Mouse (Mus musculus) hematopoietic stem cell, adult 5-6 weeks (primary cell): Measurements from ENCODE around the gene Nppb. TPM values are rescaled to one million over a fixed set of nuclear protein-coding genes. Genes with fewer than 3 reads are reported as not detected.

Source experiments
- ATAC-seq, 2 experiments: fragments of 125-278 bp in 1 of 2; replicated peaks in 1 of 2; 2 replicates each; pipeline ENCODE4 v1.8.0; 2016 to 2017; ENCODE audit warnings: inconsistent platforms in 2 of 2, mild to moderate bottlenecking in 2 of 2, moderate number of reproducible peaks in 2 of 2, low read depth in 1 of 2, moderate TSS enrichment in 1 of 2; ENCODE audit not compliant: low FRiP score in 2 of 2, poor library complexity in 2 of 2, severe bottlenecking in 2 of 2, insufficient read depth in 1 of 2, low TSS enrichment in 1 of 2
- total RNA-seq: library from RNA; stranded (forward); fragments of 172-1452, 232-1000 nt; gene quantifications from 2 replicates; pipeline ENCODE4 v1.2.3, GENCODE M21; 2017

Nppb gene
- not detected in 2 replicates for total RNA-seq

- peak in 1 of 2 experiments; percentile 57; a peak in 1 of 4 replicates for ATAC-seq
Observed at GRCm38 (mm10) chr4:147985205-147986132, at the start of gene Nppb. Gene Nppb, plus strand, starts transcription at chr4:147985788.

- no peak for ATAC-seq
Observed at GRCm38 (mm10) chr4:147935904-147936303, 49.7 kb upstream of the Nppb start.

GRCm38 (mm10) chr4:147936331-147936954 lies 49.1 kb upstream of the Nppb start, which contains the start of gene Plod1:
Gene Plod1, minus strand, starts transcription at chr4:147936767.
- ATAC-seq = peak; percentile 47 to 58

DNA sequence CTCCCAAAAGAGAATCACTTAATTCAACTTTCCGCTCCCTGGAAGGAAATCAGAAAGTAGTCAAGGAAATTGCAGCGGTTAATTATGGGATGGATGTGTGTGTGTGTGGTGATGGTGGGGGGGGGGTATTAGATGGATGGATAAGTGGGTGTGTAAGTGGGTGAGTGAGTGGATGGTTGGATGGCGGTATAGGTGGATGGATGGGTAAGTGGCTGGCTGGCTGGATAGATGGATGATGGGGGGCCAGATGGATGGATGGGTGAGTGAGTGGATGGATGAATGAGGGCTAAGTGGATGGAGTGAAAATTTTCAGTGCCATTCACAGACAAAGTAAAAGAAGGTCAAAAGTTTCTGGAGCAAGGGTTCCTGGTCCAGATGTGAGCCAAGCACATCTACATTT lies 48.6 kb upstream of the Nppb start:
- ATAC-seq = no peak

- no peak for ATAC-seq
Observed at GRCm38 (mm10) chr4:147937486-147937885, 48.1 kb upstream of the Nppb start.

DNA sequence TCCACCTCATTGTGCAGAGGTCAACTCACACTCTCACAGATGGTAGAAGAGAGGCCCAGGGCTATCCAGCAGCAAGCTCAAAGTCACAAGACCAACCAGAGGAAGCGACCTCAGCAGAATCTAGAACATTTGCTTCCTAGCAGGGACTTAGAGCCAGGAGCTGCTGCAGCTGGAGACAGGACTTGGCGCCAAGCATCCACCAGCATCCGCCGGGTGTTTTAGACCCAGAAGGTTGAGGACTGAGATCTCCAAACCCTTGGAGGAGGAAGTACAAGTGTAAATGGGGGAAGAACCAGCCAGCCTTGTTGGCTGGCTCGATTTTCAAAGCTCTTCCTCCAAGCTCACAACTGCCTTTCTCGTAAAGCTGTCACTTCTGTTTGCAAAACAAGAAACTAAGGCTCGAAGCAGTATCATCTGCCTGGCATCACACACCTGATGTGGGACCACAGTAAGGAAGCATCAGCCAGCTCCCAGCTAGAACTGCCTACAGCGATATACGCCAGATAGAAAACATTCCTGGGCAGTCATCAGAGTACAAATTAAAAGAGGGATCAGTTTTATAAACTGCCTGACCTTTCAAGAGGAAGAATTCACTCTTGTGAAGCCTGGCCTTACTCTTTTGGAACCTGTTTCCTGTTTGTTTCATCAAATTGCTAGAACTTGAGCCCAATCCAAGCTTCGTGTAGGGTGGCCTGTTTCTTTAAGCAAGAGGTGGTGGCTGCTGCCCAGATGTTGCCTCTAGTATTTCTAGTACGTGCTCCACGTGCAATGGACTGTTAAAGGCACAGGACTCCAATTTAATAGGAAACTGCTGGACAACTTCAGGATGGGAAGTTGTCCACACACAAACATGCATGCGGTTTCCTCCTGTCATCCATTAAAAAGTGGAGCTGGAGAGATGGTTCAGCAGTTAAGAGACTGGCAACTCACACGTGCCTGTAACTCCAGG lies 47.2 kb upstream of the Nppb start:
- no peak for ATAC-seq

- no peak for ATAC-seq
Observed at GRCm38 (mm10) chr4:147940111-147940510, 45.5 kb upstream of the Nppb start.

- peak; percentile 73 to 78 for ATAC-seq
Observed at GRCm38 (mm10) chr4:147940576-147941044, 45.0 kb upstream of the Nppb start, which contains the start of gene 2510039O18Rik. Gene 2510039O18Rik, plus strand, starts transcription at chr4:147940895.

- peak; percentile 4 to 11; a peak in 1 of 4 replicates for ATAC-seq
Observed at GRCm38 (mm10) chr4:147941045-147942020, 44.3 kb upstream of the Nppb start.

- ATAC-seq = no peak
Observed at GRCm38 (mm10) chr4:147943005-147943404, 42.6 kb upstream of the Nppb start.

- no peak for ATAC-seq
Observed at GRCm38 (mm10) chr4:147947511-147947910, 38.1 kb upstream of the Nppb start.

DNA sequence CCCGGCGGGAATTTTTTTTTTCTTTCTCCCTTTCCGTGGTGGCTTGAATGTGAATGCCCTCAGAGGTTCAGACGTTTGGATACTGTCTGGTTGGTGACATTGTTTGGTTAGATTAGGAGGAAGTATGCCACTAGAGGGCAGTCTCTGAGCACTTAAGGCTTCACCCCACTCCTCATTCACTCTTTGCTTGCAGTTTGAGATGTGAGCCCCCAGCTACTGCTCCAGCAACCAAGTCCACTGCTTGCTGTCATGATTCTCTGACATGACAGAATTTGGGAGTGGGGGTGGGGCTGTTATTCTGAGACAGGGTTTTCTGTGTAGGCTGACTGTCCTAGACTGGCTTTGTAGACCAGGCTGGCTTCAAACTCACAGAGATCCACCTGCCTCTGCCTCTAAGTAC lies 32.0 kb upstream of the Nppb start:
- ATAC-seq = peak; percentile 69 to 84

- ATAC-seq = no peak
Observed at GRCm38 (mm10) chr4:147957141-147957540, 28.4 kb upstream of the Nppb start.

DNA sequence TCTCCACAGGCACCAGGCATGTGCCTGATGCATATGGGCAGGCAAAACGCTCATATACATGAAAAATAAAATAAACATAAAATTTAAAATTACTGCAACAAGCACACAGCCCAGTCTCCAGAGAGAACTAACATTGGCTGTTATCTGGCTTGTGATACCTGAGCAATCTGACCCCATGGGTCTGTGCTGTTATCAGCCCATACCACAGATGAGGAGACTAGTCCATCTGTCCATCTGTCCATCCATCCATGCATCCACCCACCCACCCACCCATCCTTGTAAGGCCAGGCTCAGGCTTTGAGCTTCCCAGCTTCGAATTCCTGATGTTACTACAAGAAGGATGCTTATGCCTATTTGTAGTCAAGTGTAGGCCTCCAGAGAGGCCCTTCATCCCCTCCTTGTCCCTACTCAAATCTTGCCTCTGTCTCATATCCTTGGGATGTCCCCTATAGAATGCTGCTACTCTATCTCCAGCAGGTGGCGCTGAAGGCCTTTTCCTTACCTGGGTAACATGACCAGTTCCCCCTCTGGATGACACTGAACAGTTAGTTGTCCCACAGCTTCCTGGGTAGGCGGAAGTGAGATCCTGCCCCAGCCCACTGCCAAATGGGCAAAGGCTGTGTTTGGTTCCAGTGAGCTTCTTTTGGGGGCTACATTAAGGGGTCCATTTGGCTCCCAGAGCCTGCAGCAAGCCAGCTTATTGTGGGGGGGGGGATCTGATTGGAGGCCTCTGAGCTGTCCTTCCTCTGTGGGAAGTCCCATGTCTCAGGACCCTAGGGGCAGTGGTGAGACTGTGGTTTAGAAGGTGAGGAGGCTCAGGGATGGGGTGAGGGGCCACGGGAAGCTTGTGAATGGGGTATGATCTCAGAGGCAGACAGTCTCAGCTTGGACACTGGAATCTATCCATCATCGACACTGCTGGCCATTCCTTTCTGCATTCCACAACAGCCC lies 25.4 kb upstream of the Nppb start:
- ATAC-seq = peak; percentile 85 to 89

DNA sequence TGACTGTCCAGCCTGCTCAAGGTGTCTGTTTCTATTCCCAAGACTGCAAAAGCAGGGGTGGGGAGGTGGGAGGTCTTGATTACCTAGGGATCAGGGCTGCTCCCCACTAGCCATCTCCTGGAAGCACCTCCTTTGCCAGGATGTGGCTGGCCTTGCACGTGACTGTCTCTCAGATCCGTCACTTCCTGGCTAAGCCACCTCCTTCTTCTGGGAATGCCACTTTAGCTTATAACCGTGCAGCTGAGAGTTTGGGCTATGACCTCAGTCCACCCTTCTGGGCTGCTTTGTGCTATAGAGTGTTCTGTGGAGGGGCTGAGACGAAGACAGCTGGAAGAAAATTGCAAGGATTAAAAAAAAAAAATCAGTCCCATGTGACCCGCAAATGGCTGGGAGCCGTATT lies 22.8 kb upstream of the Nppb start:
- no peak for ATAC-seq
